Mouse (Mus musculus) limb, embryonic 13.5 days (tissue): ENCODE measurements around the gene Slc35e2. TPM values are rescaled to one million over a fixed set of nuclear protein-coding genes. Genes with fewer than 3 reads are reported as not detected.

ENCODE experiments used
- ATAC-seq: fragments of 200-750 bp; cut with Nextera tagmentation; 2 replicates; pipeline ENCODE4 v1.8.0; 2017; ENCODE audit warnings: low read depth, moderate number of reproducible peaks, moderate TSS enrichment; ENCODE audit not compliant: low FRiP score
- H3K27ac ChIP-seq: fragments of 300-500 bp; sonication (generic); 2 replicates; pipeline ENCODE4 v1.5.1; 2015; ENCODE audit warnings: inconsistent platforms, mild to moderate bottlenecking, moderate library complexity
- H3K27me3 ChIP-seq: fragments of 300-500 bp; sonication (generic); 2 replicates; pipeline ENCODE4 v1.6.1; 2015; ENCODE audit warnings: mild to moderate bottlenecking, inconsistent platforms
- H3K36me3 ChIP-seq: fragments of 300-500 bp; sonication (generic); 2 replicates; pipeline ENCODE4 v1.6.1; 2015; ENCODE audit warnings: inconsistent platforms, mild to moderate bottlenecking, moderate library complexity
- H3K4me1 ChIP-seq: fragments of 300-500 bp; sonication (generic); 2 replicates; pipeline ENCODE4 v1.6.1; 2015; ENCODE audit warnings: inconsistent platforms
- H3K4me2 ChIP-seq: fragments of 300-500 bp; sonication (generic); replicated peaks from 2 replicates; pipeline ENCODE4 v1.6.1; 2015; ENCODE audit warnings: inconsistent platforms, mild to moderate bottlenecking, moderate library complexity
- H3K4me3 ChIP-seq: fragments of 300-500 bp; sonication (generic); 2 replicates; pipeline ENCODE4 v1.5.1; 2015; ENCODE audit warnings: moderate library complexity, mild to moderate bottlenecking, inconsistent platforms
- H3K9ac ChIP-seq: fragments of 300-500 bp; sonication (generic); 2 replicates; pipeline ENCODE4 v1.6.1; 2015; ENCODE audit warnings: mild to moderate bottlenecking, inconsistent platforms
- H3K9me3 ChIP-seq: fragments of 300-500 bp; sonication (generic); 2 replicates; pipeline ENCODE4 v1.6.1; 2016; ENCODE audit warnings: inconsistent platforms
- WGBS: fragments of 180-500 bp; shearing (Covaris S2); methylation state at CpG from one replicate; pipeline ENCODE4 v1.1.7; 2015; 5-methylcytosine and 5-hydroxymethylcytosine counted together
- polyA plus RNA-seq: library from polyadenylated mRNA; unstranded; fragments of >200 nt; fragmentation: Nextera tagmentation; extraction: Ambion mirVana; gene quantifications from 2 replicates; pipeline ENCODE4 v1.2.1, GENCODE M21; 2015

Gene Slc35e2
- polyA plus RNA-seq, 1 experiment from 2014 or later, result 10.1 TPM

- Histone ChIP-seq H3K9ac (no peak overlapping the region), H3K27ac (no peak overlapping the region), H3K4me3 (no peak overlapping the region), H3K9me3 (no peaks in the 10 kb centered on the region), H3K4me2 (no peak overlapping the region), H3K27me3 (no peaks in the 10 kb centered on the region), H3K36me3 (peaks cover 62% of the 10 kb centered on the region), H3K4me1 (no peaks in the 10 kb centered on the region)
- no peak for ATAC-seq
- WGBS, result 82% methylated on average over 7 of the region's 7 CpGs
Observed at GRCm38 (mm10) chr4:155578336-155579125, 22.7 kb upstream of the Slc35e2 start.

GRCm38 (mm10) chr4:155580420-155580819 is 20.8 kb upstream of the Slc35e2 start:
- Histone ChIP-seq H3K4me1 (no peaks in the 10 kb centered on the region), H3K36me3 (peaks cover 79% of the 10 kb centered on the region), H3K27me3 (no peaks in the 10 kb centered on the region), H3K4me3 (no peak overlapping the region), H3K9ac (no peak overlapping the region), H3K27ac (no peak overlapping the region), H3K9me3 (no peaks in the 10 kb centered on the region), H3K4me2 (no peak overlapping the region)
- no peak for ATAC-seq
- 31% methylated on average over 1 of the region's 1 CpGs for WGBS

GRCm38 (mm10) chr4:155582279-155582905 is 18.8 kb upstream of the Slc35e2 start:
- 95% methylated on average over 6 of the region's 6 CpGs for WGBS
- no peak overlapping the region for H3K4me3 ChIP-seq

GRCm38 (mm10) chr4:155589356-155589755 is 11.9 kb upstream of the Slc35e2 start:
- Histone ChIP-seq H3K27me3 (no peaks in the 10 kb centered on the region), H3K4me2 (no peak overlapping the region), H3K4me1 (no peaks in the 10 kb centered on the region), H3K9me3 (no peaks in the 10 kb centered on the region), H3K27ac (no peak overlapping the region), H3K4me3 (no peak overlapping the region), H3K9ac (no peak overlapping the region), H3K36me3 (peaks cover 69% of the 10 kb centered on the region)
- no peak for ATAC-seq
- 92% methylated on average over 5 of the region's 5 CpGs for WGBS

More at GRCm38 (mm10) chr4:155582279-155582905, 18.8 kb upstream of the Slc35e2 start:
- H3K9me3 ChIP-seq, result no peaks in the 10 kb centered on the region
- no peaks in the 10 kb centered on the region for H3K27me3 ChIP-seq
- peaks cover 84% of the 10 kb centered on the region for H3K36me3 ChIP-seq
- no peak overlapping the region for H3K27ac ChIP-seq
- no peaks in the 10 kb centered on the region for H3K4me1 ChIP-seq
- H3K4me2 ChIP-seq, result no peak overlapping the region
- H3K9ac ChIP-seq, result no peak overlapping the region
- no peak for ATAC-seq

- 87% methylated on average over 7 of the region's 7 CpGs for WGBS
Observed at GRCm38 (mm10) chr4:155591012-155591719, 10.1 kb upstream of the Slc35e2 start.

GRCm38 (mm10) chr4:155593780-155594179 is 7.4 kb upstream of the Slc35e2 start:
- no peak overlapping the region for H3K4me2 ChIP-seq
- no peak overlapping the region for H3K4me3 ChIP-seq
- H3K9me3 ChIP-seq, result no peaks in the 10 kb centered on the region; the same call in 1 of the 2 replicates
- WGBS, result 45% methylated on average over 1 of the region's 1 CpGs
- no peak overlapping the region for H3K9ac ChIP-seq
- no peaks in the 10 kb centered on the region for H3K4me1 ChIP-seq
- H3K36me3 ChIP-seq, result peaks cover 25% of the 10 kb centered on the region
- no peaks in the 10 kb centered on the region for H3K27me3 ChIP-seq
- no peak overlapping the region for H3K27ac ChIP-seq
- ATAC-seq, result no peak

More at GRCm38 (mm10) chr4:155591012-155591719, 10.1 kb upstream of the Slc35e2 start:
- Histone ChIP-seq H3K9me3 (no peaks in the 10 kb centered on the region), H3K36me3 (peaks cover 51% of the 10 kb centered on the region), H3K9ac (no peak overlapping the region), H3K4me1 (no peaks in the 10 kb centered on the region), H3K4me3 (no peak overlapping the region), H3K27ac (no peak overlapping the region), H3K4me2 (no peak overlapping the region), H3K27me3 (no peaks in the 10 kb centered on the region)
- ATAC-seq, result no peak

- no peak for ATAC-seq
- no peak overlapping the region for H3K9ac ChIP-seq
- WGBS, result 86% methylated on average over 3 of the region's 3 CpGs
- peaks cover 7% of the 10 kb centered on the region for H3K36me3 ChIP-seq
- H3K4me3 ChIP-seq, result no peak overlapping the region
- H3K4me1 ChIP-seq, result peaks cover 6% of the 10 kb centered on the region; the same call in 1 of the 2 replicates
- no peaks in the 10 kb centered on the region for H3K27me3 ChIP-seq
- H3K27ac ChIP-seq, result no peak overlapping the region
- no peak overlapping the region for H3K4me2 ChIP-seq
- H3K9me3 ChIP-seq, result no peaks in the 10 kb centered on the region; the same call in 1 of the 2 replicates
Observed at GRCm38 (mm10) chr4:155595777-155596176, 5.4 kb upstream of the Slc35e2 start.

- Histone ChIP-seq H3K9me3 (no peaks in the 10 kb centered on the region; the same call in 1 of the 2 replicates), H3K4me1 (peaks cover 7% of the 10 kb centered on the region; the same call in 1 of the 2 replicates), H3K9ac (no peak overlapping the region), H3K4me3 (no peak overlapping the region), H3K27ac (no peak overlapping the region), H3K36me3 (no peaks in the 10 kb centered on the region), H3K27me3 (no peaks in the 10 kb centered on the region), H3K4me2 (no peak overlapping the region)
- no peak for ATAC-seq
- 88% methylated on average over 5 of the region's 5 CpGs for WGBS
Observed at GRCm38 (mm10) chr4:155596606-155597005, 4.6 kb upstream of the Slc35e2 start.

GRCm38 (mm10) chr4:155598536-155598935 is 2.7 kb upstream of the Slc35e2 start:
- Histone ChIP-seq H3K4me1 (peaks cover 18% of the 10 kb centered on the region), H3K4me2 (no peak overlapping the region), H3K27ac (no peak overlapping the region), H3K36me3 (no peaks in the 10 kb centered on the region), H3K4me3 (no peak overlapping the region), H3K9ac (no peak overlapping the region), H3K27me3 (no peaks in the 10 kb centered on the region), H3K9me3 (no peaks in the 10 kb centered on the region; the same call in 1 of the 2 replicates)
- no peak for ATAC-seq
- 17% methylated on average over 20 of the region's 20 CpGs for WGBS

GRCm38 (mm10) chr4:155599901-155600825 is 1.1 kb upstream of the Slc35e2 start:
- Histone ChIP-seq H3K36me3 (peaks cover 7% of the 10 kb centered on the region), H3K9ac (peak overlapping the region; percentile 93), H3K27ac (peak overlapping the region; percentile 99)

GRCm38 (mm10) chr4:155601997-155602456 is 811 bp downstream of the Slc35e2 start:
- H3K36me3 ChIP-seq, result peaks cover 15% of the 10 kb centered on the region
- H3K27me3 ChIP-seq, result no peaks in the 10 kb centered on the region
- H3K9ac ChIP-seq, result peak overlapping the region; percentile 93
- peak; percentile 45 for ATAC-seq
- WGBS, result 1% methylated on average over 31 of the region's 31 CpGs
- H3K4me1 ChIP-seq, result peaks cover 18% of the 10 kb centered on the region
- peak overlapping the region; percentile 99 for H3K27ac ChIP-seq
- H3K4me2 ChIP-seq, result peak overlapping the region; percentile 86
- H3K9me3 ChIP-seq, result no peaks in the 10 kb centered on the region; the same call in 1 of the 2 replicates
- H3K4me3 ChIP-seq, result peak overlapping the region; percentile 96

More at GRCm38 (mm10) chr4:155599901-155600825, 1.1 kb upstream of the Slc35e2 start:
- no peaks in the 10 kb centered on the region; the same call in 1 of the 2 replicates for H3K9me3 ChIP-seq
- H3K4me2 ChIP-seq, result peak overlapping the region; percentile 86
- WGBS, result 89% methylated on average over 10 of the region's 11 CpGs
- H3K4me3 ChIP-seq, result peak overlapping the region; percentile 96
- ATAC-seq, result no peak
- no peaks in the 10 kb centered on the region for H3K27me3 ChIP-seq
- H3K4me1 ChIP-seq, result peaks cover 18% of the 10 kb centered on the region
